Mouse (Mus musculus) macrophage (primary cell): ENCODE measurements around the gene Armcx5. TPM values are rescaled to one million over a fixed set of nuclear protein-coding genes. Genes with fewer than 3 reads are reported as not detected.
"Not testable (repeated sequence)": the region's sequence is repeated elsewhere in the genome, so short reads cannot be mapped to it uniquely, and the experiment has no call there.

ENCODE experiments used
- H3K27ac ChIP-seq: fragments of 350-480 bp; formaldehyde crosslinking; 2 replicates; pipeline ENCODE4 v1.9.0; 2021
- H3K36me3 ChIP-seq: fragments of 350-480 bp; formaldehyde crosslinking; 2 replicates; pipeline ENCODE4 v1.9.0; 2021; ENCODE audit errors: inconsistent target
- H3K4me3 ChIP-seq: fragments of 350-480 bp; formaldehyde crosslinking; 2 replicates; pipeline ENCODE4 v1.9.0; 2021; ENCODE audit errors: inconsistent target
- H3K79me2 ChIP-seq: fragments of 350-480 bp; formaldehyde crosslinking; 2 replicates; pipeline ENCODE4 v1.9.0; 2021; ENCODE audit errors: inconsistent target
- WGBS: methylation state at CpG from one replicate; pipeline ENCODE4 v1.1.7; 2026; ENCODE audit warnings: inconsistent platforms; ENCODE audit not compliant: missing documents; 5-methylcytosine and 5-hydroxymethylcytosine counted together
- polyA plus RNA-seq: library from polyadenylated mRNA; stranded (reverse); fragments of 250-400 nt; gene quantifications from 3 replicates; pipeline ENCODE4 v1.2.4, GENCODE M21; 2018; ENCODE audit warnings: inconsistent platforms
- total RNA-seq, 78 experiments: library from RNA; depleted of rRNA; stranded (reverse); fragments of 250-400 nt; gene quantifications; 1 replicate in 9 of 78; 2 replicates in 24 of 78; 3 replicates in 43 of 78; 4 replicates in 2 of 78; pipeline ENCODE4 v1.2.4; 2018; ENCODE audit warnings: inconsistent platforms in 56 of 78

Gene Armcx5
- 10 to 100 TPM in 24 of 26 experiments, 1 to 10 TPM in 2; 7.6 to 46.3 (median 28.9) TPM for total RNA-seq (2018; cell fraction: chromatin; rRNA removed)
- 1 to 10 TPM; 3.6 to 6.7 (median 4.8) TPM for total RNA-seq (2018; cell fraction: cytosol; rRNA removed)
- total RNA-seq (2018; cell fraction: nucleus; rRNA removed) = 10 to 100 TPM in 19 of 26 experiments, 1 to 10 TPM in 7; 6.5 to 31.6 (median 17.2) TPM
- 3.9 to 6.2 TPM (median 5.5 TPM) in 3 replicates for polyA plus RNA-seq

- H3K4me3 ChIP-seq = peak within 1 kb of the TSS; percentile 83
- WGBS = 19% methylated on average over 46 of the region's 48 CpGs
- H3K36me3 ChIP-seq = no peaks in the 10 kb centered on the region
- peak within 1 kb of the TSS; percentile 22 for H3K27ac ChIP-seq
- H3K79me2 ChIP-seq = peaks cover 11% of the 10 kb centered on the region; the same call in 1 of the 2 replicates
These were observed at the start of gene Armcx5, which contains the start of gene Gprasp1 for GRCm38 (mm10) chrX:135742304-135743055. Gene Armcx5, plus strand, starts transcription at chrX:135742733. Gene Gprasp1, plus strand, starts transcription at chrX:135742733.

GRCm38 (mm10) chrX:135693633-135694032, 48.9 kb upstream of the Armcx5 start, which contains the start of gene Tcp11x2:
Gene Tcp11x2, minus strand, starts transcription at chrX:135693790.
- WGBS = no CpG with 5 or more reads among the region's 1 CpGs
- no peak within 1 kb of the TSS for H3K4me3 ChIP-seq

GRCm38 (mm10) chrX:135703111-135703510, 39.4 kb upstream of the Armcx5 start:
- no peaks in the 10 kb centered on the region for H3K79me2 ChIP-seq
- H3K4me3 ChIP-seq = no peak overlapping the region
- no peaks in the 10 kb centered on the region for H3K36me3 ChIP-seq
- H3K27ac ChIP-seq = no peak overlapping the region
- WGBS = 100% methylated on average over 1 of the region's 1 CpGs

More at GRCm38 (mm10) chrX:135693633-135694032, 48.9 kb upstream of the Armcx5 start, which contains the start of gene Tcp11x2:
- no peaks in the 10 kb centered on the region for H3K36me3 ChIP-seq
- H3K79me2 ChIP-seq = no peaks in the 10 kb centered on the region
- H3K27ac ChIP-seq = no peak within 1 kb of the TSS

GRCm38 (mm10) chrX:135704349-135704748, 38.2 kb upstream of the Armcx5 start:
- 42% methylated on average over 2 of the region's 2 CpGs for WGBS
- Histone ChIP-seq H3K79me2 (no peaks in the 10 kb centered on the region), H3K36me3 (no peaks in the 10 kb centered on the region), H3K4me3 (no peak overlapping the region), H3K27ac (no peak overlapping the region)

- Histone ChIP-seq H3K27ac (no peak overlapping the region), H3K4me3 (no peak overlapping the region), H3K79me2 (no peaks in the 10 kb centered on the region), H3K36me3 (no peaks in the 10 kb centered on the region)
- WGBS = 67% methylated on average over 2 of the region's 2 CpGs
These were observed 29.7 kb upstream of the Armcx5 start for GRCm38 (mm10) chrX:135712845-135713244.

DNA sequence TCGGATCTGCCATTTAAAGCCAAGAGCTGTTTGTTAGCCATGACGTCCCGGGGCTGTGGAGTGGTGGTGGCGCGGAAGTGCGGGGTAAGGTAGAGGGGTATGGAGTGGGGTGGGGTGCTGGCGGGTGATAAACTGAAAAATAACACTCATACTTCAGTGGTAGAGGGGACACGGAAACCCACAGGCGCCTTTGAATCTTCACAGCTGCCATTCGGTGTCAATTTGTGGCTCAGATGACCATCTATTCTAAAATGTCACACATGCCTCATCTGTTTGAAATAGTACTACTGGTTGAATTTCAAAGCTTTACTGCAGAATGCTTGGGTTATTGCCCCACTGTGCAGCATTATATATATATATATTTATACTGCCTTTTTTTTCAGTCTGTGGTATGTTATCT, 17.4 kb upstream of the Armcx5 start, which contains the start of gene Tmsb15a:
Tmsb15a (minus strand) TSS at position 101 of the 400 bp plus-strand sequence.
- Histone ChIP-seq H3K36me3 (no peaks in the 10 kb centered on the region), H3K4me3 (no peak within 1 kb of the TSS), H3K79me2 (no peaks in the 10 kb centered on the region), H3K27ac (no peak within 1 kb of the TSS)
- 90% methylated on average over 5 of the region's 10 CpGs for WGBS

DNA sequence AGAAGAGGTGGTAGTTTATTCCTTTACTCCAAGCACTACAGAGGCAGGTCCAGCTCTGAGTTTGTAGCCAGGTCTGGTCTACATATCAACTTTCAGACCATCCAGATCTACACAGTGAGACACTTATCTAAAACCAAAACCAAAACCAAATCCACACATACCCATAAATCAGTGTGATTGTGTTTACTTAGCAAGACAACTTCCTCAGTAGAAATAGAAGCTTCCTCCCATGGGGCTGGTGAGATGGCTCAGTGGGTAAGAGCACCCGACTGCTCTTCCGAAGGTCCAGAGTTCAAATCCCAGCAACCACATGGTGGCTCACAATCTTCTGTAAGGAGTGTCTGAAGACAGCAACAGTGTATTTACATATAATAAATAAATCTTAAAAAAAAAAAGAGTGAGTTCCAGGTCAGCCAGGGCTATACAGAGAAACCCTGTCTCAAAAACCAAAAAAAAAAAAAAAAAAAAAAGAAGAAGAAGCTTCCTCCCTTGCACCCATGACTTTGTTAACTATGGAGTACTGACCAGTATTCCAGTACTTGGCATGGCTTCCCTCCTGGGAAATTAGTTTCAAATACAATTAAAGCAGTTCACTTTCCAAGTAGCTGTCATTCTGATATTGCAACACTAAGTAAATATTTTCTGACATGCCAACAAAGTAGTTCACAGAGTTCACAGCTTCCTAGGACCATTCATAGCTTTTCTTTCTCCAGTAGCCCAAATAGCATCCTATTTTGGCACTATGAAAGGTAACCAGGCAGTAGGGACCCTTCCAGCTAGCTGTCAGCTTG, 3.6 kb upstream of the Armcx5 start:
- no peak overlapping the region for H3K4me3 ChIP-seq
- peaks cover 11% of the 10 kb centered on the region; the same call in 1 of the 2 replicates for H3K79me2 ChIP-seq
- WGBS = no CpG with 5 or more reads among the region's 2 CpGs
- H3K27ac ChIP-seq = no peak overlapping the region
- H3K36me3 ChIP-seq = no peaks in the 10 kb centered on the region

DNA sequence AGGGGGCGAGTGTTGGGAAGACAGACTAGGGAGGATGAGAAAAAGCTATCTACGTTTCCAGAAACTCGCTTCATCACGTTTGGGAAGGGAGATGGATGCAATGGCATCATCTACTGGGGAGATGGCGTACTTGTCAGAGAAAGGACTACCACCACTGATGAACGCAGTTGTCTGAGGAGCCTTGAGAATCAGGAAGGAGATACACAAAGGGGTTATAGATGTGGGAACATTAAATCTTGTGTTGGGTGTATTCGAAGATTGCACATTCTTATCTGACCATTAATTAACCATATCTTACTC, 473 bp downstream of the Armcx5 start:
- peak overlapping the region; percentile 83 for H3K4me3 ChIP-seq
- peaks cover 11% of the 10 kb centered on the region; the same call in 1 of the 2 replicates for H3K79me2 ChIP-seq
- H3K27ac ChIP-seq = peak overlapping the region; percentile 22
- WGBS = 24% methylated on average over 6 of the region's 7 CpGs
- no peaks in the 10 kb centered on the region for H3K36me3 ChIP-seq

GRCm38 (mm10) chrX:135745376-135745775, 2.8 kb downstream of the Armcx5 start:
- not testable (repeated sequence) for H3K4me3 ChIP-seq, H3K36me3 ChIP-seq, H3K27ac ChIP-seq
- peaks cover 11% of the 10 kb centered on the region; the same call in 1 of the 2 replicates for H3K79me2 ChIP-seq
- WGBS = 95% methylated on average over 3 of the region's 3 CpGs

GRCm38 (mm10) chrX:135752832-135753231, 10.3 kb downstream of the Armcx5 start:
- WGBS = 0% methylated on average over 2 of the region's 2 CpGs
- Histone ChIP-seq H3K4me3 (no peak overlapping the region), H3K27ac (no peak overlapping the region), H3K36me3 (no peaks in the 10 kb centered on the region), H3K79me2 (no peaks in the 10 kb centered on the region)

DNA sequence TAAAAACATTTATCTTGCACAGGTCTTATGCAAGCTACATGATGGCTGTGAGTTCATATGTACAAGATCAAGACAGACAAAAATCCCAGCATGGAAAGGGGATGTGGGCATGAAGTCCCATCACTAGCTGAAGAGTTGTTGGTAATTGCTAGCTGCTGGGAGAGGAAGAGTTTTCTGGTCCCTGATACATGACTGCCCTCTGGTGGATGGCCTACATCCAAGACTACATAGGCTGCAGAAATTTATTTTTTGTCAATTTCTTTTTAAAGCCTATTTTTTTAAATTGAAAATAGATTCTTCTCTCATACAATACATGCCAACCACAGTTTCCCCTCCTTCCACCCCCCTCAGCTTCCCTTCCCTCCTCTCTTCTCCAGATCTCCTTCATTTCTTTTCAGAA, 19.2 kb downstream of the Armcx5 start:
- H3K79me2 ChIP-seq = no peaks in the 10 kb centered on the region
- no peak overlapping the region for H3K27ac ChIP-seq
- no peaks in the 10 kb centered on the region for H3K36me3 ChIP-seq
- H3K4me3 ChIP-seq = no peak overlapping the region

DNA sequence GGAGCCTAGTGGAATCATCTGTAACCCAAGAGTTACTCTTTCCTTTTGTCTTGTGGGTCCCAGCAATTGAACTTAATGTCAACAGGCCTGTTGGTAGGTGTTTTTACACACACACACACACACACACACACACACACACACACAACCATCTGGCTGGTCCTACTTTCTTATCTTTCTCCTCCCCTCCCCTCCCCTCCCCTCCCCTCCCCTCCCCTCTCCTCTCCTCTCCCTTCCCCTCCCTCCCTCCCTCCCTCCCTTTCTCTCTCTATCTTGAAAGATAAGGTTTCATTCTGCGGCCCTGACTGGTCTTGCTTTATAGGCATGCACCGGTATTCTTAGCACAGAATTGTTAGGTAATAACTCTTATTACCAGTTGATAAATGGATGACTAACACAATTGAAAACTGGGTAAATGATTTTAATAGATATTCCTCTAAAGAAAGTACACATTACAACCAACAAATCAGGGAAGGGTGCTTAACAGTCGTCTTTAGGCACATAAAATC, 25.6 kb downstream of the Armcx5 start:
- H3K36me3 ChIP-seq = no peaks in the 10 kb centered on the region
- no peak overlapping the region for H3K4me3 ChIP-seq
- H3K79me2 ChIP-seq = no peaks in the 10 kb centered on the region
- H3K27ac ChIP-seq = no peak overlapping the region
- WGBS = 68% methylated on average over 3 of the region's 3 CpGs

DNA sequence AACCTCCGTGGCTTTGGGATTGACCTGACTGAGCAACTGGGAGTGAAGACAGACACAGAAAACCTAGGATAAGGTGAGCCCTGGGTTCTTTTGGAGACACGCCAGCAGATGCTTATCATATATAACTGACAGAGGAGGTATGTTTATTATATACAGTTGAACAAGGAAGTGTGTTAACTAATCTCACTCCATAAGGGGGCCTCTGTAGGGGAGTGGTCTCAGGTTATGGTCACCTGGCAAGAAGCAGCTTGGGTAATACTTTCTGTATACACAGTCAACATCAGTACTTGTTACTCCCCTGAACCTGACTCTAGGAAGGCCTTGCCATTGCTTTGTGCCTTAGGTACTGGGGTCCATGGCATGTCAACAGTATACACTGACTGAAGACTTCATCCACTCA, 26.0 kb downstream of the Armcx5 start:
- 92% methylated on average over 2 of the region's 2 CpGs for WGBS
- Histone ChIP-seq H3K4me3 (no peak overlapping the region), H3K36me3 (no peaks in the 10 kb centered on the region), H3K79me2 (no peaks in the 10 kb centered on the region), H3K27ac (no peak overlapping the region)

- Histone ChIP-seq H3K36me3 (no peaks in the 10 kb centered on the region), H3K27ac (no peak overlapping the region), H3K79me2 (no peaks in the 10 kb centered on the region), H3K4me3 (no peak overlapping the region)
These were observed 49.0 kb downstream of the Armcx5 start for GRCm38 (mm10) chrX:135791536-135791935.
